Mouse (Mus musculus) CD4-positive helper T cell, adult 2 months (primary cell): Measurements from ENCODE around the gene Lsm11.
"Not testable (repeated sequence)": the region's sequence is repeated elsewhere in the genome, so short reads cannot be mapped to it uniquely, and the experiment has no call there.

ENCODE experiments used
- DNase-seq: peaks from one replicate; pipeline ENCODE4 v3.0.0-alpha.2; 2012; ENCODE audit warnings: low read depth, missing footprints, low spot score

Lsm11 gene

GRCm38 (mm10) chr11:45883270-45883931, 61.3 kb downstream of the Lsm11 start:
- no peak for DNase-seq

GRCm38 (mm10) chr11:45881683-45882068, 63.1 kb downstream of the Lsm11 start:
- no peak for DNase-seq

- peak; percentile 25 for DNase-seq
Measured at GRCm38 (mm10) chr11:45881026-45881682, 63.6 kb downstream of the Lsm11 start.

- not testable (repeated sequence) for DNase-seq
Measured at GRCm38 (mm10) chr11:45879366-45879765, 65.4 kb downstream of the Lsm11 start.
